Mouse (Mus musculus) G1E (cell line): ENCODE measurements at regions not wholly inside any gene's neighbourhood (a gene's known extent, or its start where the extent isn't known, plus 50 kb on each side); places are given as distances from the start of the nearest gene placed in this dataset.

Experiments used
- ATAC-seq: 2 replicates; pipeline ENCODE4 v1.8.0; 2016; ENCODE audit warnings: mild to moderate bottlenecking; ENCODE audit not compliant: insufficient number of reproducible peaks, poor library complexity, low FRiP score, severe bottlenecking; ENCODE audit errors: extremely low read depth
- DNase-seq: peaks from one replicate; pipeline ENCODE4 v3.0.0; 2012; ENCODE audit warnings: low spot score
- H3K27me3 ChIP-seq: 2 replicates; pipeline ENCODE4 v1.6.1; 2012; ENCODE audit warnings: mild to moderate bottlenecking, low read length, inconsistent platforms; ENCODE audit not compliant: insufficient read depth
- H3K36me3 ChIP-seq: replicated peaks from 2 replicates; pipeline ENCODE3; 2012; ENCODE audit warnings: mild to moderate bottlenecking, inconsistent platforms
- H3K4me1 ChIP-seq: 2 replicates; pipeline ENCODE4 v1.6.1; 2012; ENCODE audit warnings: low read depth, low read length, inconsistent platforms, mixed read lengths; ENCODE audit not compliant: insufficient read depth
- H3K4me3 ChIP-seq: 2 replicates; pipeline ENCODE4 v1.5.1; 2012; ENCODE audit warnings: low read depth, mild to moderate bottlenecking, inconsistent platforms, low read length, moderate library complexity, mixed read lengths
- H3K9me3 ChIP-seq: replicated peaks from 2 replicates; pipeline ENCODE4 v1.6.1; 2012; ENCODE audit warnings: inconsistent platforms
- CTCF ChIP-seq: IDR thresholded peaks from 2 replicates; pipeline ENCODE4 v1.5.1; 2012; ENCODE audit warnings: low read depth, low read length, inconsistent platforms, mixed read lengths
- GATA1 ChIP-seq: IDR thresholded peaks from 2 replicates; pipeline ENCODE4 v1.6.1; 2012; ENCODE audit warnings: borderline replicate concordance, low read length, inconsistent platforms, mixed read lengths
- GATA2 ChIP-seq: IDR thresholded peaks from 2 replicates; pipeline ENCODE4 v1.6.1; 2012; ENCODE audit warnings: low read depth, low read length, inconsistent platforms, borderline replicate concordance
- POLR2AphosphoS5 ChIP-seq: IDR thresholded peaks from 2 replicates; pipeline ENCODE4 v1.6.1; 2012; ENCODE audit warnings: low read depth, low read length, inconsistent platforms; ENCODE audit not compliant: insufficient replicate concordance
- TAL1 ChIP-seq: conservative IDR thresholded peaks from 2 replicates; pipeline ENCODE4 v1.6.1; 2012; ENCODE audit warnings: low read depth, low read length, inconsistent platforms, mixed read lengths

GRCm38 (mm10) chr5:101520935-101521655 is 143.7 kb downstream of the Nkx6-1 start:
- no peak for TF ChIP-seq CTCF
- TF ChIP-seq TAL1, result no peak
- TF ChIP-seq GATA2, result no peak
- no peak for TF ChIP-seq POLR2AphosphoS5
- TF ChIP-seq GATA1, result no peak
- Histone ChIP-seq H3K4me1 (no peaks in the 10 kb centered on the region), H3K36me3 (no peaks in the 10 kb centered on the region), H3K27me3 (no peaks in the 10 kb centered on the region), H3K9me3 (peaks cover 54% of the 10 kb centered on the region), H3K4me3 (no peak overlapping the region)
- no peak for DNase-seq
- no peak for ATAC-seq

GRCm38 (mm10) chr5:101518791-101519547 is 145.8 kb downstream of the Nkx6-1 start:
- DNase-seq (no peak), ATAC-seq (no peak)
- Histone ChIP-seq H3K27me3 (no peaks in the 10 kb centered on the region), H3K9me3 (peaks cover 53% of the 10 kb centered on the region), H3K4me3 (no peak overlapping the region), H3K36me3 (no peaks in the 10 kb centered on the region), H3K4me1 (no peaks in the 10 kb centered on the region)
- TF ChIP-seq GATA1 (no peak), GATA2 (no peak), POLR2AphosphoS5 (no peak), CTCF (no peak), TAL1 (no peak)

GRCm38 (mm10) chr5:101497698-101498048 is 167.1 kb downstream of the Nkx6-1 start:
- Histone ChIP-seq H3K9me3 (peaks cover 61% of the 10 kb centered on the region), H3K4me1 (no peaks in the 10 kb centered on the region)
- DNase-seq, result no peak

GRCm38 (mm10) chr5:101496924-101497697 is 167.7 kb downstream of the Nkx6-1 start:
- no peak overlapping the region for H3K4me3 ChIP-seq
- TF ChIP-seq POLR2AphosphoS5 (no peak), GATA2 (no peak), CTCF (no peak), TAL1 (no peak), GATA1 (no peak)
- H3K27me3 ChIP-seq, result no peaks in the 10 kb centered on the region
- H3K4me1 ChIP-seq, result no peaks in the 10 kb centered on the region
- no peak for ATAC-seq
- peaks cover 61% of the 10 kb centered on the region for H3K9me3 ChIP-seq
- H3K36me3 ChIP-seq, result no peaks in the 10 kb centered on the region
- no peak for DNase-seq

More at GRCm38 (mm10) chr5:101497698-101498048, 167.1 kb downstream of the Nkx6-1 start:
- no peak for ATAC-seq
- TF ChIP-seq GATA2, result no peak
- TF ChIP-seq POLR2AphosphoS5, result no peak
- TF ChIP-seq TAL1, result no peak
- Histone ChIP-seq H3K36me3 (no peaks in the 10 kb centered on the region), H3K4me3 (no peak overlapping the region), H3K27me3 (no peaks in the 10 kb centered on the region)

GRCm38 (mm10) chr5:101496161-101496560 is 168.6 kb downstream of the Nkx6-1 start:
- ATAC-seq, result no peak; the same call in 1 of the 2 replicates
- no peak for TF ChIP-seq POLR2AphosphoS5
- TF ChIP-seq TAL1, result no peak
- TF ChIP-seq GATA2, result no peak
- TF ChIP-seq CTCF, result no peak
- no peak for TF ChIP-seq GATA1
- H3K9me3 ChIP-seq, result peaks cover 66% of the 10 kb centered on the region

GRCm38 (mm10) chr5:101445792-101446191 is 219.0 kb downstream of the Nkx6-1 start:
- DNase-seq (no peak), ATAC-seq (no peak)
- Histone ChIP-seq H3K4me3 (no peak overlapping the region), H3K36me3 (no peaks in the 10 kb centered on the region), H3K27me3 (no peaks in the 10 kb centered on the region), H3K4me1 (no peaks in the 10 kb centered on the region), H3K9me3 (peaks cover 38% of the 10 kb centered on the region)
- TF ChIP-seq TAL1 (no peak), POLR2AphosphoS5 (no peak), CTCF (no peak), GATA1 (no peak), GATA2 (no peak)

More at GRCm38 (mm10) chr5:101496161-101496560, 168.6 kb downstream of the Nkx6-1 start:
- H3K4me3 ChIP-seq, result no peak overlapping the region
- H3K36me3 ChIP-seq, result no peaks in the 10 kb centered on the region
- H3K4me1 ChIP-seq, result no peaks in the 10 kb centered on the region
- no peak for DNase-seq
- no peaks in the 10 kb centered on the region for H3K27me3 ChIP-seq
